Mouse (Mus musculus) liver, embryonic 15.5 days (tissue): ENCODE measurements around the gene Smad3. TPM values are rescaled to one million over a fixed set of nuclear protein-coding genes. Genes with fewer than 3 reads are reported as not detected.

Experiments used
- ATAC-seq: fragments of 200-750 bp; cut with Nextera tagmentation; 2 replicates; pipeline ENCODE4 v1.8.0; 2017; ENCODE audit warnings: moderate number of reproducible peaks, mild to moderate bottlenecking, moderate library complexity; ENCODE audit not compliant: insufficient read depth
- H3K27ac ChIP-seq: fragments of 300-500 bp; sonication (generic); replicated peaks from 2 replicates; pipeline ENCODE4 v1.5.1; 2015; ENCODE audit warnings: mild to moderate bottlenecking, inconsistent platforms
- H3K27me3 ChIP-seq: fragments of 300-500 bp; sonication (generic); 2 replicates; pipeline ENCODE4 v1.6.1; 2015; ENCODE audit warnings: mild to moderate bottlenecking, inconsistent platforms
- H3K36me3 ChIP-seq: fragments of 300-500 bp; sonication (generic); replicated peaks from 2 replicates; pipeline ENCODE4 v1.6.1; 2015; ENCODE audit warnings: moderate library complexity, mild to moderate bottlenecking, inconsistent platforms
- H3K4me1 ChIP-seq: fragments of 300-500 bp; sonication (generic); replicated peaks from 2 replicates; pipeline ENCODE4 v1.6.1; 2015; ENCODE audit warnings: inconsistent platforms
- H3K4me2 ChIP-seq: fragments of 300-500 bp; sonication (generic); 2 replicates; pipeline ENCODE4 v1.6.1; 2015; ENCODE audit warnings: moderate library complexity, mild to moderate bottlenecking, inconsistent platforms
- H3K4me3 ChIP-seq: fragments of 300-500 bp; sonication (generic); replicated peaks from 2 replicates; pipeline ENCODE4 v1.5.1; 2015; ENCODE audit warnings: mild to moderate bottlenecking, inconsistent platforms
- H3K9ac ChIP-seq: fragments of 300-500 bp; sonication (generic); 2 replicates; pipeline ENCODE4 v1.6.1; 2015; ENCODE audit warnings: moderate library complexity, mild to moderate bottlenecking, inconsistent platforms
- H3K9me3 ChIP-seq: fragments of 300-500 bp; sonication (generic); replicated peaks from 2 replicates; pipeline ENCODE4 v1.6.1; 2016; ENCODE audit warnings: inconsistent platforms
- WGBS: fragments of 180-500 bp; shearing (Covaris S2); methylation state at CpG from one replicate; pipeline ENCODE4 v1.1.7; 2015; ENCODE audit warnings: mixed read lengths; ENCODE audit not compliant: insufficient replicate concordance; 5-methylcytosine and 5-hydroxymethylcytosine counted together
- polyA plus RNA-seq: library from polyadenylated mRNA; unstranded; fragments of >200 nt; fragmentation: Nextera tagmentation; extraction: Ambion mirVana; gene quantifications from 2 replicates; pipeline ENCODE4 v1.2.1, GENCODE M21; 2015

Smad3 gene
- polyA plus RNA-seq, 1 experiment from 2014 or later, result 3.0 TPM

DNA sequence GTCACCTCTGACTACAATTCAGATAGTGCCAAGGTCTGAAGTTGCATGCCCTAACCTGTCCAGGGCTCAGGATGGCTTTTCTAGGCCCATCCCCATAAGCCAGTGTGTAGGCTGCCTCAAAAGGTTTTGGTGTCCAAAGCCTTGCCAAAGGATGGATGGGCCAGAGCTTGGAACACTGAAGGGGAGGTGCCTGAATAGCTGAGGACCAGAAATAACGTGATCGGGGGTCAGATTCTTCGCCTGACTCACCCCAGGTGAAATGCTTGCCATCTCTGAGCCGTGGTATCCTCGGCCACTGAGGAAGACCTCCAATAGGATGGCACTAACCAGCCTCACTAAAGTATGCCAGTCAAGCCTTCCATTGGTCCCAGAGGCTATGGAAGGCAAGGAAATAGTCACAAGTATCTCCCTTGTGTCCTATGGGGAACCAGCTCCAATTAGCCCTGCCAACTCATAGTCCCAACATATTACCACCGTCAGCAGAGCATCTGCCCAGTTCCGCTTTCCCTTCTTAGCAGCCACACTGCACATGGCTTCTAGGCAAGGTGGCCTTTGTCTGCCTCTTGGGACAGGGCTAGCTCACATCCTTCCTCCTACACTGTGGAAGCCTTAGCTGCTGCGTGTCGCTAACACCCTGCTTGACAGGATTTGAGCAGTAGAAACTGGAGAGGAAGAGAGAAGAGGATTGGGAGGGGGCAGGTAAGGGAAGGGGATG is 26.5 kb downstream of the Smad3 start:
- peaks cover 76% of the 10 kb centered on the region for H3K4me1 ChIP-seq
- no peak overlapping the region for H3K4me3 ChIP-seq
- H3K9me3 ChIP-seq, result no peaks in the 10 kb centered on the region
- 66% methylated on average over 9 of the region's 9 CpGs for WGBS
- no peak for ATAC-seq
- H3K36me3 ChIP-seq, result no peaks in the 10 kb centered on the region
- H3K4me2 ChIP-seq, result peak overlapping the region; percentile 29; the same call in 1 of the 2 replicates
- H3K9ac ChIP-seq, result no peak overlapping the region
- H3K27me3 ChIP-seq, result no peaks in the 10 kb centered on the region
- H3K27ac ChIP-seq, result no peak overlapping the region

DNA sequence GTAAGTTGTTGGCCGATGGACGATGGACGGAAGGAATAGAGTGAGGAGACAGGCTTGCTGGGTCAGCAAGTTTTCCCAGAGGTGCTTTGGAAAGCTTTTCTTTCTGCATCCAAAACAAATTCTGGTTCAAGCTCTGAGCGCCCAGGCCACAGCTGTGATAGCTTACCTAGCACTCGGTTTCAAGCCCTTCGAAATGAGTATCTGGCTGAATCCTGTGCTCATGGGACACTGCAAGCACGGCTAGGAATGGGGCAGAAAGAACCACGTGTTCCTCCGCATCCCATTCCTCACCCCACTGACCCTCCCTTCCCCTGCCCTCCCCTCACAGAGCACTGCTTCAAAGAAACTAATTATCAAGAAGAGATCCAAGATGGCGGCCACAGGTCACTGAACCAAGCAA is 28.8 kb downstream of the Smad3 start:
- 77% methylated on average over 10 of the region's 10 CpGs for WGBS
- H3K4me3 ChIP-seq, result no peak overlapping the region
- H3K9ac ChIP-seq, result no peak overlapping the region

DNA sequence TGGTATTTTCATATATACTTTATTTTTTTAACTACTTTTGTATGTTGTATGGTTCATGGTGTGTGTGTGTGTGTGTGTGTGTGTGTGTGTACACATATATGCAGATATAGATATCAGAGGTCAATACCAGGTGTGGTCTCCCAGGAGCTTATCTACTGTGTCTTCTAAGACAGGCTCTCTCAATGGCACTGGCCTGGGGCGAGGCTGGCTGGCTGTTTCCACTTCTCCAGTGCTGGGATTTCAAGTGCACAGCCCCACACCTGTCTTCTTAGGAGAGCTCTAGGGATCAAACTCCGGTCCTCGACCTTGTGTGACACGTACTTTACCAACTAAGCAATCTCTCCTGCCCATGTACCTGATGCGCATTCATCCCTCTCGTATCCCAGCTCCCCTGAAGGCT is 30.7 kb downstream of the Smad3 start:
- ATAC-seq, result peak; percentile 50
- Histone ChIP-seq H3K9ac (no peak overlapping the region), H3K27ac (peak overlapping the region; percentile 74; the same call in 1 of the 2 replicates), H3K4me1 (peaks cover 72% of the 10 kb centered on the region), H3K9me3 (no peaks in the 10 kb centered on the region), H3K4me3 (no peak overlapping the region), H3K36me3 (no peaks in the 10 kb centered on the region; the same call in 1 of the 2 replicates), H3K27me3 (no peaks in the 10 kb centered on the region), H3K4me2 (no peak overlapping the region)
- 59% methylated on average over 6 of the region's 6 CpGs for WGBS

More for the DNA sequence above, 28.8 kb downstream of the Smad3 start:
- Histone ChIP-seq H3K4me1 (peaks cover 71% of the 10 kb centered on the region), H3K27me3 (no peaks in the 10 kb centered on the region), H3K4me2 (no peak overlapping the region), H3K27ac (no peak overlapping the region), H3K9me3 (no peaks in the 10 kb centered on the region), H3K36me3 (no peaks in the 10 kb centered on the region; the same call in 1 of the 2 replicates)
- ATAC-seq, result no peak

DNA sequence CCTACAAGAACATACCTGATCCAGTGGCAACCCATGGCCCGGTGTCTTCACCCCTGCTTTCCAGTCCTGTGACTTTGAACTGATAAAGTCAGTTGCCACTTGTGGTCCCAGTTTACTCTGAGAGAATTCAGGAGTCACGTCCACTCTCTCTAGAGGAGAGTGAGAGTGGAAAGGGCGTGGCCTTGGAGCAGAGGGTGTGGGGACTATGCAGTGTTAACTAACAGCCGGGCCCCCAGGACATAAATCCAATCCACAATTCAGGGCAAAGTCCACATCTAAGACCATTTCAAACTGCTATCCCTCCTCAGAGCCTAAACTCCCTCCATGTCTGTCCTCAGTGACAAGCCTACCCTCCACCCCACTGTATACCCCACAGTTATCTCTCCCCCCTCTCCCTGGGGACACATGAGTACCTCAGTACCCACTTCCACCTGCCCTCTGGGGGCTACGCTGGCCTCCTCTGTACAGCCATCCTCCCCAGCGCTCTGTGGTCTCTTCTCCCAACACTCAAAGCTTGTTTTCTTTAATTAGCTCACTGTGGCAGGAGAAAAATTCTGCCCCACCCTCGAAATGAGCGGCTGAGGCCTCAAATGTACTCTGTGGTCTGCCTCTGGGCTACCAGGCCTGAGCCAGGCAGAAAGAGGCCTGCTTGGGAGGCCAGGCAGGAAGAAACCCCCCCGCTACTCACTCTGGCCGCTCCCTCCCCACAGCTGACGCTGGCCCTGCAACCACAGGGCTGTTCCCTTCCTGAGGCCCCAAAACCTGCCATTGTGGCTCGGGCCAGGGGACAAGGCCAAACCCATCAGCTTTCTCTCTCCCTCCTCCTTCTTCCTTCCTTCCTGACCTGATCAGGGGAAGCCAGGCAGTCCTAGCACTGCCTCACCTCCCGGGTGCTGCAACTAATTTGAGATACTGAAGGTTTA is 31.4 kb downstream of the Smad3 start:
- H3K4me2 ChIP-seq, result peak overlapping the region; percentile 44
- no peak overlapping the region for H3K4me3 ChIP-seq
- peak overlapping the region; percentile 21; the same call in 1 of the 2 replicates for H3K9ac ChIP-seq
- H3K27ac ChIP-seq, result peak overlapping the region; percentile 74
- H3K27me3 ChIP-seq, result no peaks in the 10 kb centered on the region
- WGBS, result 14% methylated on average over 13 of the region's 13 CpGs
- ATAC-seq, result peak; percentile 71
- H3K4me1 ChIP-seq, result peaks cover 77% of the 10 kb centered on the region
- H3K9me3 ChIP-seq, result no peaks in the 10 kb centered on the region
- no peaks in the 10 kb centered on the region; the same call in 1 of the 2 replicates for H3K36me3 ChIP-seq

DNA sequence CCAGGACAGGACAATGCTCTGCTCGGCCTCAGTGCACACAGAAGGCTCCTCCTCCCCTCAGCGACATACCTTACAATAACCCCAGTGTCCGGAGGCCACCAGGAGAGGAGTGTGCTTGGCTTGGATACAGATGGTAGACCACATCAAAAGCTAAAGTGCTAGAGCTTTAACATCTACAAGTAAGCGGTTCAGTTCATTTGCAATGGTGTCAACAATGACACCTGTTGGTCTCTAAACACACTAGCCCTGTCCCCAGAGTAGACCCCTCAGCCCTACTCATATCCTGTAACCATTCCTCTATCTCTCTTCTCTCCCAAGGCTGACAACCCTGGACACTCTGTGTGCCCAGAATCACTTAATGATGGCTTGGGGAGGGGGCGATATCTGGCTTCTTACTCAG is 33.0 kb downstream of the Smad3 start:
- H3K27me3 ChIP-seq, result no peaks in the 10 kb centered on the region
- no peaks in the 10 kb centered on the region for H3K9me3 ChIP-seq
- no peak overlapping the region for H3K4me3 ChIP-seq
- WGBS, result 73% methylated on average over 5 of the region's 5 CpGs
- ATAC-seq, result no peak
- no peak overlapping the region for H3K27ac ChIP-seq
- no peak overlapping the region for H3K9ac ChIP-seq
- no peak overlapping the region for H3K4me2 ChIP-seq
- H3K36me3 ChIP-seq, result no peaks in the 10 kb centered on the region; the same call in 1 of the 2 replicates
- peaks cover 77% of the 10 kb centered on the region for H3K4me1 ChIP-seq

DNA sequence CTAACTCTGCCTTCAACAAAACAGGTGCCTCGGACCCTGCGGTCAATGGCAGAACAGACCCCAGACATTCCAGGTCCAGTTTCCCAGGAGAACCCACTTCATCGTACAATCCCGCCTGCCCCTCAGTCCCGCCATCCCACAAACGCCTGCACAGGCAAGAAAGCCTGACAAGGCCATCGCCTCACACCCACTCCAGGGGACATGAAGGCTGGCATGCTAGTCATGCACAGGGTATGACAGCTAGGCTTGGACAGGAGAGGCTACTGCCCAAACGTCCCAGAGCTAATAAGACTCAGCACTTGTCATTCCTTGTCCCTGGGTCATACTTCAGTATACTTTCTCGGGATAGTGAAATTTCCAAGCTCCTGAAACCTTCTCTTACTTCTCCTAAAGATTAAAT is 34.9 kb downstream of the Smad3 start:
- H3K9me3 ChIP-seq, result no peaks in the 10 kb centered on the region
- no peaks in the 10 kb centered on the region; the same call in 1 of the 2 replicates for H3K36me3 ChIP-seq
- H3K27ac ChIP-seq, result no peak overlapping the region
- H3K27me3 ChIP-seq, result no peaks in the 10 kb centered on the region
- 84% methylated on average over 9 of the region's 9 CpGs for WGBS
- no peak for ATAC-seq
- no peak overlapping the region for H3K4me3 ChIP-seq
- H3K4me1 ChIP-seq, result peaks cover 76% of the 10 kb centered on the region
- no peak overlapping the region for H3K4me2 ChIP-seq
- H3K9ac ChIP-seq, result no peak overlapping the region

DNA sequence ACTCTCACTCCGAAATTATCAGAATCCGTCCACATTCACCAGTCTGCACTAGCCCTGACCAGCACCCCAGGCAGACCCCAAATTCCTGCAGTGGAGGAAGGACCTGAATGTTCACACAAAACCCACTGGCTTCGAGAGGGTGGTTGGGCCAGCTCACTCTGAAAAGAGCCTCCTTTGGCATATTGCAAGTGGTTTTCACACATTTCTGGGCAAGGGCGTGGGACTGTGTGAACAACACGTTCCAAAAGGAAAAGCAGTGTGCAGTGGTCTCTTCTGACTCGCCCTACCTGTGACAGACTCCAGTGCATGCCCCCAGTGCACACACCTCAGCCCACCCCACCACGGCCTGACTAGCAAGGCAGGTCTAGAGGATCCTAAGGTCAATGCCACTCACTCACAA is 35.4 kb downstream of the Smad3 start:
- H3K9me3 ChIP-seq, result no peaks in the 10 kb centered on the region
- no peaks in the 10 kb centered on the region; the same call in 1 of the 2 replicates for H3K36me3 ChIP-seq
- no peak overlapping the region for H3K27ac ChIP-seq
- no peak overlapping the region for H3K4me2 ChIP-seq
- no peaks in the 10 kb centered on the region for H3K27me3 ChIP-seq
- ATAC-seq, result no peak
- H3K4me1 ChIP-seq, result peaks cover 76% of the 10 kb centered on the region
- H3K9ac ChIP-seq, result no peak overlapping the region
- no peak overlapping the region for H3K4me3 ChIP-seq
- 63% methylated on average over 7 of the region's 7 CpGs for WGBS

DNA sequence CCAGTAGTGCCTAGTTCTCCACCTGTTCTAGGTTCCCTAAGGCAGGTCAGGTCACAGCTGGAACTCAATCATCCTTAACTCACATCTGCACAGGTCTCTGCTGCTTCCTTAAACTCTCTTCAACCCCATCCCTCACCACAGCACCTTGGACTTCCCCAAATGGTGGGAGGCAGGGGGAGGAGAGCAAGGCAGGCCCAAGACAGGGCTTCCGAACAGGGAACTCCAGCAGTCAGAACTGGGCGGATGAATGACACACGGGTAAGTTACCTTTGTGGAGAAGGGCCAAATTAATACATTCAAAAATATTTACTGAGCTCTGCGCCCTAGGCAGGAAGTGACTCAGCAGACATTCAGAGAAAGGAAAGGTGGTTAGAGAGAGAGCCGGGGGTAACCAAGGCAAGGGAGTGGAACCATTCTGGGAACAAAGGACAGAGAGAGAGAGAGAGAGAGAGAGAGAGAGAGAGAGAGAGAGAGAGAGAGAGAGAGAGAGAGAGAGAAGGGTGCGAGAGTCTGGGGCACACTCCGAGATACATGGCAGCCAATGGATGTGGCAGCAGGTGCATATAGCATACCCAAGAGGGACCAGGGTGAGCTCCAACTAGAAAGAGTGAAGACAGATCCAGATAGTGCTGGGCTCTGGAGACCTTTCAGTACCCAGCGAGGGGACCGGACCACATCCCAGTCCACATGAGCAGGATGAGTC is 36.1 kb downstream of the Smad3 start:
- Histone ChIP-seq H3K4me3 (no peak overlapping the region), H3K4me1 (peaks cover 76% of the 10 kb centered on the region), H3K36me3 (no peaks in the 10 kb centered on the region; the same call in 1 of the 2 replicates), H3K9ac (no peak overlapping the region; the same call in 1 of the 2 replicates), H3K27ac (peak overlapping the region; percentile 20; the same call in 1 of the 2 replicates), H3K4me2 (no peak overlapping the region), H3K27me3 (no peaks in the 10 kb centered on the region), H3K9me3 (no peaks in the 10 kb centered on the region)
- 32% methylated on average over 9 of the region's 9 CpGs for WGBS
- no peak for ATAC-seq

DNA sequence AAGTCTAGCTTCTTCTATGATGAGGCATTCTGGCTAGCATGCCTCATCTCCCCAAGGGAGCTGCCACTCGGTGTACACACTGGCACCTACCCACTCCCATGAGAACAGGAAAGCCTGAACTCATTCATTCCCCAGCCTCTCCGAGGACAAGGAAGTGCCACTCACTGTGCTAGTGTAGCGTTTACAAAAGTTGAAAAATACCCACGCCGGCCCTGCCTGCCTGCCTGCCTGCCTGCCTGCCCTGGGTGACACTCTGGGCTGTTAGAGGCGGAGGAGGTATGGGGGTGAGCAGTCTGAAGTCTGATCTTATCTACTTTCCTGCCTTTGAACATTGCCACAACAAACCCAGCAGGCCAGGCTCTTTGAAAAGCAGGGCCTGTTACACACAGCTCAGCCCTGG is 37.1 kb downstream of the Smad3 start:
- Histone ChIP-seq H3K4me2 (no peak overlapping the region), H3K27ac (no peak overlapping the region; the same call in 1 of the 2 replicates), H3K4me1 (peaks cover 76% of the 10 kb centered on the region), H3K9ac (no peak overlapping the region), H3K27me3 (no peaks in the 10 kb centered on the region), H3K9me3 (no peaks in the 10 kb centered on the region), H3K36me3 (no peaks in the 10 kb centered on the region; the same call in 1 of the 2 replicates), H3K4me3 (no peak overlapping the region)
- WGBS, result 11% methylated on average over 6 of the region's 6 CpGs
- ATAC-seq, result peak; percentile 23; the same call in 1 of the 2 replicates

DNA sequence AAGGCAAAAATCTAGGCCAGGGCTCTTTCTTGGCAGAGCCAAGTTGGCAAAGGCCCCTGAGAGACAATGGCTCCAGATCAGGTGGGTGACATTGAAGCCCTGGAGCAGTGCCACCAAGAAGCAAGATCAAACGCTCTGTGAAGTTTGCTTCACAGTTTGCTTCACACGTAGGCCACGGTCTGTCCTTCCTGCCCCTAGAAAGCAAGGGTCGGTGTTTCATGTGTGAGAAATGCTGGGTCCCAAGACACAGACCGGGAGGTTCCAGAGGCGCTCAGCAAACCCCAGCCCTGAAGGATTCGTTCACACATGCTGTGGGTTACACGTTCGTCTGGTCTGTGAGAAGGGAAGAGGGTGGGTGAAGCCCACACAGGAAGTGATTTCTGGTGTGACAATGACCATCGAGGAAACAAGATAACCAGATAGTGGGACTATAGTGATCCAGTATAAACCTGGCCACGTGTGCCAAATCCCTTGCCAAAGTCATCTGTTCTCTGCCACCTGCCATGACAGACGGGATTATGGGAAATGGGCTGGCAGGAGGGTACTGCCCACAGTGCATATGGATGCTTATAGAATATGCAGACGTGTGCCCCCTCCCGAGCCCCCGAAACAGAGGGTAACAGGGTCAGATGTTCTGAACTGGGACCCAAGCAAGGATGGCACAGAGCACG is 37.9 kb downstream of the Smad3 start:
- Histone ChIP-seq H3K27me3 (no peaks in the 10 kb centered on the region), H3K4me3 (no peak overlapping the region), H3K36me3 (no peaks in the 10 kb centered on the region; the same call in 1 of the 2 replicates), H3K4me1 (peaks cover 79% of the 10 kb centered on the region), H3K4me2 (no peak overlapping the region), H3K9ac (no peak overlapping the region), H3K9me3 (no peaks in the 10 kb centered on the region), H3K27ac (no peak overlapping the region)
- ATAC-seq, result no peak
- 41% methylated on average over 16 of the region's 16 CpGs for WGBS
